Mouse (Mus musculus) spleen, postnatal 10 days (tissue): ENCODE measurements at regions not wholly inside any gene's neighbourhood (a gene's known extent, or its start where the extent isn't known, plus 50 kb on each side); places are given as distances from the start of the nearest gene placed in this dataset.
"Not testable (repeated sequence)": the region's sequence is repeated elsewhere in the genome, so short reads cannot be mapped to it uniquely, and the experiment has no call there.

Experiments used
- DNase-seq, 2 experiments: peaks; one replicate each; pipeline ENCODE4 v3.0.0; 2021 to 2022; ENCODE audit warnings: low spot score in 2 of 2

- DNase-seq = no peak
Observed at GRCm38 (mm10) chr14:45806726-45807280, 148.9 kb upstream of the Ddhd1 start.

GRCm38 (mm10) chr14:45807767-45808166 is 149.8 kb upstream of the Ddhd1 start:
- no peak for DNase-seq

- DNase-seq = no peak
Observed at GRCm38 (mm10) chr14:45809491-45809890, 151.5 kb upstream of the Ddhd1 start.

- DNase-seq = no peak
Observed at GRCm38 (mm10) chr14:45810101-45810500, 152.2 kb upstream of the Ddhd1 start.

- no peak for DNase-seq
Observed at GRCm38 (mm10) chr14:45810630-45811029, 152.7 kb upstream of the Ddhd1 start.

- no peak for DNase-seq
Observed at GRCm38 (mm10) chr14:45815598-45815997, 157.7 kb upstream of the Ddhd1 start.

- DNase-seq = not testable (repeated sequence)
Observed at GRCm38 (mm10) chr14:45816611-45817010, 158.7 kb upstream of the Ddhd1 start.

- DNase-seq = no peak
Observed at GRCm38 (mm10) chr14:45817756-45818155, 159.8 kb upstream of the Ddhd1 start.

- DNase-seq = no peak
Observed at GRCm38 (mm10) chr14:45824601-45825000, 166.7 kb upstream of the Ddhd1 start.

GRCm38 (mm10) chr14:45826023-45826422 is 168.1 kb upstream of the Ddhd1 start:
- no peak for DNase-seq

- no peak for DNase-seq
Observed at GRCm38 (mm10) chr14:45827096-45827495, 169.2 kb upstream of the Ddhd1 start.

GRCm38 (mm10) chr14:45830457-45830856 is 172.5 kb upstream of the Ddhd1 start:
- DNase-seq = no peak

- no peak for DNase-seq
Observed at GRCm38 (mm10) chr14:45837039-45837438, 179.1 kb upstream of the Ddhd1 start.

- no peak for DNase-seq
Observed at GRCm38 (mm10) chr14:45843829-45844228, 185.9 kb upstream of the Ddhd1 start.

- no peak for DNase-seq
Observed at GRCm38 (mm10) chr14:45850588-45850987, 192.6 kb upstream of the Ddhd1 start.

GRCm38 (mm10) chr14:45878428-45878827 is 220.5 kb upstream of the Ddhd1 start:
- DNase-seq = no peak

GRCm38 (mm10) chr14:45920783-45921182 is 262.8 kb upstream of the Ddhd1 start:
- no peak for DNase-seq

- no peak for DNase-seq
Observed at GRCm38 (mm10) chr14:45943581-45943980, 285.6 kb upstream of the Ddhd1 start.

GRCm38 (mm10) chr14:45944101-45944500 is 286.2 kb upstream of the Ddhd1 start:
- no peak for DNase-seq

- no peak for DNase-seq
Observed at GRCm38 (mm10) chr14:45944506-45944905, 286.6 kb upstream of the Ddhd1 start.

GRCm38 (mm10) chr14:45956624-45957023 is 298.7 kb upstream of the Ddhd1 start:
- no peak for DNase-seq

GRCm38 (mm10) chr14:45962474-45962873 is 304.5 kb upstream of the Ddhd1 start:
- no peak for DNase-seq

- no peak for DNase-seq
Observed at GRCm38 (mm10) chr14:45964043-45964442, 306.1 kb upstream of the Ddhd1 start.

- no peak for DNase-seq
Observed at GRCm38 (mm10) chr14:45983206-45983857, 325.4 kb upstream of the Ddhd1 start.
